ENCODE assay signal across 15 mouse cellular contexts in genomic region chr9:105784026-105784425, GRCm38 (mm10). TPM values are rescaled to one million over a fixed set of nuclear protein-coding genes. Genes with fewer than 3 reads are reported as not detected.
"Had no signal": no experiment of that assay in that cellular context is flagged by ENCODE, and none has a peak within 500 bp of the region (broad histone marks: within the 10 kb centered on the region; RNA-seq: fewer than 3 reads in every experiment).

No protein-coding gene starts in this region.

- DNase-seq: lung, adult 18-20 months; lung, embryonic 14.5 days; lung, postnatal 10 days; lung, postnatal 4 days; midbrain, embryonic 14.5 days; retina, postnatal 1 day; right cerebral cortex, adult 18-20 months; right cerebral cortex, postnatal 25 days; right cerebral cortex, postnatal 4 days; spleen, adult 18-20 months; thymus, adult 18-20 months; thymus, postnatal 14 days; thymus, postnatal 36 days had no signal

RNA-seq across cellular contexts. Expression of gene Col6a6, which starts 43.9 kb away (rescaled TPM):
- total RNA-seq: megakaryocyte, adult 5-6 weeks; megakaryocyte-erythroid progenitor cell, adult 5-6 weeks had no signal
